Mouse (Mus musculus): ENCODE data around the gene Osbp.

Osbp gene

DNA sequence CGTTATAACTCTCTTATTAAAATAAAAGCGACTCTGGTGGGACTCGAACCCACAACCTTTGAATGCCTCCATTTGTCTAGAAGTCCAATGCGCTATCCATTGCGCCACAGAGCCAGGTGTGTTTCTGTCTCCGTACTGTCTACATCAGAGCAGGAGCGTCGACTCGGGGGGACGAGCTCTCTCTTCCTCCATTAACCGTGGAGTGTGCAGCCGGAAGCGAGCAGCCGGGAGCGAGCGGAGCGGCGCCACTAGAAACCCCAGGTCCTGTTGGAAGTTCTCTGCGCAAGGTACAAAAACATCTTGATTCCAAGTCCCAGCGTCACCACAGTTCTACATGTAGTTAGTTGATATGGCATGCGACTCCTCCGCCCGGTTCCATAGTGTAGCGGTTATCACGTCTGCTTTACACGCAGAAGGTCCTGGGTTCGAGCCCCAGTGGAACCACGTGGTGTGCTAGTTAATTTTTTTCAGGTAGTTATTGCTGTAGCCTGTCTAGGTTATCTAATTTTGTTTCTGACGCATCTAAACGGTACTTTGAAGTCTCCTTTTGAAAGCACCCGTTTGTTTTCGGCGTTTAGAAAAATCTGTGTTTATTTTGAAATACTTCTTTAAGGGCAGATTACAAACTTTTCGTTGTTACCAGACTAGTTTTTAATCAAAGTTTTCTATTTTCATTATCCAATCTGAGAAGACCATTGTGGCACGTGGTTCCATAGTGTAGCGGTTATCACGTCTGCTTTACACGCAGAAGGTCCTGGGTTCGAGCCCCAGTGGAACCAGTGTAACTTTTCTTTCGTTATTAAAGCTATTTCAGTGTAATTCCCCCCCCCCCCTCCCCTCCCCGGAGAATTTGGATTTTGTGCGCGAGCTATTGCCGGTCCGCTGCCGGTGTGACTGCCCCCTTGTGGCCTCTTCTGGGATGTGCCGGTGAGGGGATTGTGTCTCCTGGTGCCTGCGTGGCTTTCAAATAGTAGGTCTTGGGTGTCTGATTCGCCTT is 46.1 kb downstream of the Osbp start:
- peak; percentile 97 for DNase-seq (ENCODE audit: inconsistent ontology term)

DNA sequence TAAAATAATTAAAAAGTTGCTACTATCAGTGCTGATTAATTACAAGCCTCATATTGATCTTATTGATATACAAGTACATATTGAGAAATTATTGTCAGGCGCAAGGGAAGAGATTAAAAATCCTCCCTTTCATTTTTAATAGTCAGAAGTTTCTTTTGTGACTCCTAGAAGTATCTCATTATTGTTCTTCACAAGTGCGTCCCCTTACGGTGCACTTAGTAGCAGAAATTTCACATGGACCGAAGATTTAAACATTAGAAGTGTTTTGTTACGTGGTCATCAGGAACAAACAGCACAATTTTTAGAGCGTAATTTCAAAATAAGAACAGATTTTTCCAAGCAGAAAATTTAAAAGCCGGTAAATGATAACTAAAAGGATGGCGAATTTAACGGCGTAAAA is 46.9 kb downstream of the Osbp start:
- DNase-seq (ENCODE audit: inconsistent ontology term), result no peak

DNA sequence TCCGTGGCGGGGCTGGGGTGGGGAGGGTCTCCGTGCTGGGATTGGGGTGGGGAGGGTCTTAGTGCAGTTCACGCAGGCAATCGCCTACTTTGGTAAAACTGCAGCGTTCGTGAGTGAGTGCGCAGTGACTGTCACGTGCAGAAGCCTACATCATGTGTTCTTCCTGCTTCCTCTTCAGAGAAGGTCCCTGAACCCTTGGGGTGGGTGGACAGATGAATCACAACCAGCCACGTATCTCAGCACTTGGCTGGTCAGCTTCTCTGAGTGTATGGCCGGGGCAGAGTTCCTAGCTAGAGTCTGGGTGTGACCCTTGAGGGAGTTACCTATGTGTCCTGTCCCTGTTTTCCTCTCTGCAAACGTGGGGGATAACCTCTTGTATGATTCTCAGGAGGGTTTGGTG is 47.5 kb downstream of the Osbp start:
- peak; percentile 66 for DNase-seq (ENCODE audit: inconsistent ontology term)

DNA sequence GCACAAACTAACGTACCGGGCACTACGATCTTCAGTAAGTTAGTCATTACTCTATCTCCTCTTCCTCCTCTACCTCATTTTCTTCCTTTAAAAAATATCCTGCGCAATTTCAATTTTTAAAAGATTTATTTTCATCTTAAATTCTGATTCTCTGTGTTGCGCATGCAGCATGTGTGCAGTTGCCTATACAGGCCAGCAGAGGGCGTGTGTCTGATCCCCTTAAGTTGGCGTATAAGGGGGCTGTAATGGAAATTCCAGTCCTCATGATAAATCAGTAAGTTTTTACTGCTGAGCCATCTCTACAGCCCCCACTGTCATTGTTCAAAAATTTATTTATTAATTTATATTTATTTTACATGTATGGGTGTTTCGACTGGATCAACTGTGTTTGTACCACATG is 50.0 kb downstream of the Osbp start:
- no peak for DNase-seq (ENCODE audit: inconsistent ontology term)

DNA sequence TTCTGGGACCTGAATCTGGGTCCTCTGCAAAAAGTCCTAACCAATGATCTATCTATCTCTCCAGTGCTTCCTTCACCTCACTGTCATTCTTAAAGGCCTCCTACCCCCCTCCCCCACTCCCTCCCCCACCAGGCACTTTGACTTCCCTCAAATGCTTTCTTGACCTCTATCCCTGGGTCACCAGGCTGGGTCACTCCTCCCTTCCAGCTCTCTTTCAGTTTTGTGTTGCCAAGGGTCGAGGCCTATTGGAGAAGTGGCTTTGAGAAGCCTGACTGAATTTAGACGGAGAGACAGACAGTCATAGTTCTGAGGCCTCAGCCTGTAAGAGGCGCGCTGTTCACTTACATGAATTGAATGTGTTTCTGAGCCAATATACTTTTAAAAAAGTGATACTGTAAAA is 50.5 kb downstream of the Osbp start:
- no peak for DNase-seq (ENCODE audit: inconsistent ontology term)

DNA sequence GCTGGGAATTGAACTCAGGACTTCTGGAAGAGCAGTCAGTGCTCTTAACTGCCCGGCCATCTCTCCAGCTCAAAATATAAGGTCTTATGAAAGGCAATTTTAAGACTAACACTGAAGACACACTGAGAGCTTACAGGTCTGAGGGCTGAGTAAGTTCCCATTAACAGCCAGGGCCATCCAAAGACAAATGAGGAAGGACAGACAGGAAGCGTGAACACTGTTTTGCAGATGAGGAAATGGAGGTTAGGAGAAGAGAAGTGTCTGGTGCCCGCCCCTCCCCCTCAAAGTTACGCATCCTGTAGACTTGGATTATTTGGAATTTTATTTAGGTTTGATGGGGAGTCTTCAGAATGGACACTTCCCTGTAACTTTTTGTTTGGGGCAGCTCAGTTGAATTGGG is 58.4 kb downstream of the Osbp start:
- DNase-seq (ENCODE audit: inconsistent ontology term), result no peak

DNA sequence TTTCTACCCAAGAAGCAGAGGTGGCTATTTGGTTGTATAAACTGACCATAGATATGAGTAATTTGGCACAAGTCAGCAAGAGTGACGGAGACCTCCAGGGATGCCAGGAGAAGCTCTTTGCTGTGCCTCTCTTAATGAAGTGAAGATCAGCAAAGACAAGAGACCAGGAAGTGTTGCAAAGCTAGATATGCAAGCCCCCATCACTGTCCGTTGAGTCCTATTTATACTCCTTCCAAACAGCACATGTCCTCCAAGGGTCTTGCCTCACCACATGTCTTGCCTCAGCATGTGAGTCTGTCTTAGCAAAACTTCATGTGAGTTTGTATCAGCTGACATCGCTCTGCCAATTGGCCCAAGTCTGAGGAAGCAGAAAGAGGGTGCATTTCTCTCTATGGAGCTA is 59.6 kb downstream of the Osbp start:
- no peak for DNase-seq (ENCODE audit: inconsistent ontology term)

DNA sequence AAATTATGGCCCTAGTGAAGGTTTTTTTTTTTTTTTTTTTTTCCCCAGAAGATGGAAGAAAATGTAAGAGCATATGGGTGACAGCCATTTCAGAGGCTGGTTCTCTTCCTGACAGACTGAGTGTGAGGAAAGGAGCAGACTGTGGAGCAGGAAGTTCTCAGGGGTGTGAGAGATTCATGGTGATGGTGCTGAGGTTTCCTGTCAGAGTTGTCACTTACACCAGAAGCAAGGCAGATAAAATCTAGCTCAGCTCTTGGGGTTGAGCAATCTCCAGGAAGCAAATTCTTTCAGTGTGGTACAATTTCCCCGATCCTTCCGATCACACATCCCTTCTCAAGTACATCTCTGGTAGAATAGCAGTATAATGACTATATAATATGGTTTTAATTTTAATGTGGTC is 60.9 kb downstream of the Osbp start:
- DNase-seq (ENCODE audit: inconsistent ontology term), result no peak

DNA sequence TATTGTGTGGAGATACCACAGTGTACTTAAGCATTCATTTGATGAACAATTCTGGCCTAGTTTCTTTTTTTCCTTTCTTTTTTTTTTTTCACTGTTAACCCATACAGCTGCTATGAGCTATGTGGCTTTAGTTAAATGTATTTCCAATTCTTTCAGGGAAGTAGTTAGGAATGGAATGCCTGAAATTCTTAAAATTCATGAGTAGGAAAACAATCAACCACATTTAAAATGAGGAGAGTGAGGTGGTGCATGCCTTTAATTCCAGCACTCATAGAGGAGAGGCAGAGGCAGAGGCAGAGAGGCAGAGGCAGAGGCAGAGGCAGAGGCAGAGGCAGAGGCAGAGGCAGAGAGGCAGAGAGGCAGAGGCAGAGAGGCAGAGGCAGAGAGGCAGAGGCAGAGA is 72.0 kb downstream of the Osbp start:
- peak; percentile 90 for DNase-seq (ENCODE audit: inconsistent ontology term)

DNA sequence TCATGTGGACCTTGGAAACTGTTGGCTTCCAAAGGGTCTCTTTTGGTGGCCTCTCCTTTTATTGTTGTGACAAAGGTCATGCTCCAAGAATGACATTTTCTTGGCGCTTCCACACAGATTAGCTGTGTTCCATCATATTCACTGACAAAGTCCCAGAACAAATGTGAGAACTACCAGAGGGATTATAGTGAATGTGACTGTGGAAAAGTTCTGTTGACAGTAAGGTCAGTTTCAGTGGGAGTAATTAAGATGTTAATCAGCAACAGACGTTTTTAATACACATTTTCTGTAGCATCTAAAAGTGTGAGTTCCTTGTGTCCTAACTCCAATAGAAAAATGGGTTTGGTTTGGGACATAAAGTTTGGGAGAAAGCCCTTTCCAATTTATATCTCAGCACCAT is 75.5 kb downstream of the Osbp start, which contains the start of gene Olfr1423:
Olfr1423 (minus strand) TSS at position 101 of the 400 bp plus-strand sequence.
- DNase-seq (ENCODE audit: inconsistent ontology term), result no peak

DNA sequence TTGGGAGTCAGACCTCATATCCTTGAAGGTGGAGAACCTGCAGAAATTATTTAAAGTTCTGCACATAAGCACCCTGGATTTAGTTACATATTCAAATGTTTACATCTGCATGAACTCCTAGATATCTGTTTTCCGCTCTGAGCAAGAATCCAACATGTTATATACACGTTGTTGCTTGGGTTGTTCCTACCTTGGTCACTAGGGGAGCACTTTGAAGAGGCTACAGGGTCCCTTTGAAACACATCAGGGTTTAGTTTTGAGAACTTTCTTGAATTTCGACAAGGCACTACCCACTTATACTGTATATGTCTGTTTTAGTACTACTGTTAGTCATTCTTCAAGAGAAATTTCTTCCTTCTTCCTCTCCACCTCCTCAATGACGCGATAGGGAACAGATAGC is 77.4 kb downstream of the Osbp start:
- no peak for DNase-seq (ENCODE audit: inconsistent ontology term)

All from Muller cell, postnatal 12 days (primary cell).